Mouse (Mus musculus): ENCODE data around the gene Ybx2.
"Not testable (repeated sequence)": the region's sequence is repeated elsewhere in the genome, so short reads cannot be mapped to it uniquely, and the experiment has no call there.

Ybx2 gene

DNA sequence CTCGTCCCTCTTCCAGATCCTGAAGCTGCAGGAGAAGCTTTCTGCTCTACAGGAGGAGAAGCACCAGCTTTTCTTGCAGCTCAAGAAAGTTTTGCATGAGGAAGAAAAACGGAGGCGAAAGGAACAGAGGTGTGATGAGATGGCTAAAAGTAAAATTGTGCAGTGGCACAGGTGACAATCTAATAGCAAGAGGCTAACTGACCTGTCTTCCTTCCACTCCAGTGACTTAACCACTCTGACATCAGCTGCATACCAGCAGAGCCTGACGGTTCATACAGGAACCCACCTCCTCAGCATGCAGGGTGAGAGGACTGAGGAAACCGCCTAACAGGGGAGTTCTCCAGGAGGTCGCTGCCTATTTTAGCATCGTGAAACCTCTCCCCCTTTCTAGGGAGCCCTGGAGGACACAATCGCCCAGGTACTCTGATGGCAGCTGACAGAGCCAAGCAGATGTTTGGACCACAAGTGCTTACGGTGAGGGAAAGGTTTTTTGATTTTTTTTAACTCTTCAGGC lies 20.6 kb upstream of the Ybx2 start:
- no peak for DNase-seq (ENCODE audit: low read depth)

DNA sequence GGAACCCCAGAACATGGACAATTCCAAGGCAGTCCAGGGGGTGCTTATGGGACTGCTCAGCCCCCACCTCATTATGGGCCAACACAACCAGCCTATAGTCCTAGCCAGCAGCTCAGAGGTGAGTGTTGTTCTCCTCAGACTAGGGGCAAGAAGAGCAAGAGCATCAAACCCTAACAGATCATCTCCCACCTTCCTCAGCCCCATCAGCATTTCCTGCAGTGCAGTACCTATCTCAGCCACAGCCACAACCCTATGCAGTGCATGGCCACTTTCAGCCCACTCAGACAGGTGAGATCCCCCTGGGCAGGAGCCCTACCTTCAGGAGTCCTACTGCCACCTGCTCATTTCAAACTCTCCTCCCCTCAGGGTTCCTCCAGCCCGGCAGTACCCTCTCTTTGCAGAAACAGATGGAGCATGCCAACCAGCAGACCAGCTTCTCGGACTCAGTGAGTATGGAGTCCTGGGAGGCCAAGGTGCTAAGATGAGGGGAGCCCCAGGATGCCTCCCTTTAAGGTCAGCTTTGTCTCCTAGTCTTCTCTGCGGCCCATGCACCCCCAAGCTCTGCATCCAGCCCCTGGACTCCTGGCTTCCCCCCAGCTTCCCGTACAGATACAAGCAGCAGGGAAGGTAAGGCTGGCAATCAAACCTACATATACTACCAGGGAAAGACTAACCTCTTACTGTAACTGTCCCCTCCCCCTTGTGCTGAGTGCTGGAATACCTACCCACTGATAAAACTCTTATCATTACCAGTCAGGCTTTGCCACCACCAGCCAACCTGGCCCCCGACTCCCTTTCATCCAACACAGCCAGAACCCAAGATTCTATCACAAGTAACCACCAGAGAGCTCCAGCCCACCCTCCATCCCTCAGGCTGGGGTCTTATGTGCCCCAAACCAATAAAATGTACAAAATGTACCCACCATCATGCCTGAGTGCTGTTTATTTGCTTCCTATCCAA lies 19.6 kb upstream of the Ybx2 start:
- no peak for DNase-seq (ENCODE audit: low read depth)

DNA sequence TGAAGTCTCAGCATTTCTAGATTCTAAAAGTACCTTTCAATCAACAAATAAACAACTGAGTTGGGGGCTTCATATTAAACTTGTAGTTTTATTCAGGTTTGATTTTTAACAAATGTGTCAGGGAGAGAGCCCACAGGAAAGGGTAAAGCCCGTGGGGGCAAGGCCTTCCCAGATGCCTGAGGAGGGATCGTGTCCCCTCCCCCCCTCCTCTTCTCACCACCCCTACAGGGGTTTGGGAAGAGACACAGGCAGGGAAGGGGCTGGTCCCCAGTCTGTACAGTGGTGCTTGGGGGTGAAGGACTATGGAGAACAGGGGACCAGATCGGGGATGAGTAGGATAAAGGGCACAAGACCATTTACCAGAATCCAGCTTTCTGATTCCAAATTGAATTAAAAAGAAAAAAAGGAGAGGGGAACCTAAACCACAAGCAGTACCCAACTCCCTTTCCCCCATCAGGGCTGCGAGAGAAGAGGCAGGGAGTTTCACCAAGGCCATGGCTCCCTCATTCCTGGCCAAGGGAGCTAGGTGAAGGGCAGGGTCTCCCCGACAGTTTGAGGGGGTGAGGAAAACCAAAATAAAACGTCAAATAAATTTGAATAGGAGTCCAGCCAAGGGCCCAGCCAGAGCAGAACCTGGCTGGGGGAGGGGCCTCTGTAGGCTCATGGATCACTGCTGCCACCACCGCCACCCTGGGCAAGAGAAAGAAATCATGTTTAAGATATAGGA lies 18.8 kb upstream of the Ybx2 start:
- not testable (repeated sequence) for DNase-seq (ENCODE audit: low read depth)

- DNase-seq (ENCODE audit: low read depth) = no peak
Observed at GRCm38 (mm10) chr11:69917379-69917948, 18.1 kb upstream of the Ybx2 start.

DNA sequence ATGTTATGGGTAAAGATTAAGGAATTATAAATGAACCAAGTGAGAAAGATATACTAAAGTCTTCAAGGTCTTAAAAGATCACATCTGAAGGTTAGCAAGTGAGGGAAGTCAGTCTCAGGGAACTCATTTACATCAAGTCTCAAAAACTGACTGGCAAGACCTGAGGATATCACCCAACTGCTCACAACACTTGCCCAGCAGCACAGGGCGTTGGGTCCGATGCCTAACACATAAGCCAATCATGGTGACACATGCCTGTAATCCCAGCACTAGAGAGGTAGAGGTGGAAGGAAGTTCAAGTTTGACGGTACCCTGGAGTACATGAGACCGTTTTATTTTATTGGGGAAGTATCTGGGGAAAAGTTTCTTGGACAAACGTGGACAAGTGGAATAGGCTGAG lies 17.5 kb upstream of the Ybx2 start:
- DNase-seq (ENCODE audit: low read depth) = no peak

DNA sequence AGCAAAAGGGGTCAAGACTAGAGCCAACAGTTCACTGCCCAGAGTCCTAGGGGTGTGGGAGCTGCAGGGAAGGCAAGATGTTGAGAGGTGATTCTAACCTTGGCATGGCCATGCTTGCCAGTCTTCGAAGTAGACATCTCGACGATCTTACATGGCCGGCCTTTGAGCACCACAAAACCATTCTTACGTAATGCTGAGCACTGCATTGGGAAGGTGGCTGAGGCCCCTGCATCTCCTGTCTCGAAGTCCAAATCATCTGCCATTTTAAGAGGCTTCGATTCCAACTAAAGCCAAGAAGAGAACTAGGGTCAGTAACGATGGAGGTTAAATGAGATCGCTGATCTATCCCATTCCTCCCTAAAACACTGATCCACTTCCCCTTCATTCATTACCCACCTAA lies 16.5 kb upstream of the Ybx2 start:
- no peak for DNase-seq (ENCODE audit: low read depth)

- DNase-seq (ENCODE audit: low read depth) = peak; percentile 79
Observed at GRCm38 (mm10) chr11:69919661-69920265, 15.8 kb upstream of the Ybx2 start.

DNA sequence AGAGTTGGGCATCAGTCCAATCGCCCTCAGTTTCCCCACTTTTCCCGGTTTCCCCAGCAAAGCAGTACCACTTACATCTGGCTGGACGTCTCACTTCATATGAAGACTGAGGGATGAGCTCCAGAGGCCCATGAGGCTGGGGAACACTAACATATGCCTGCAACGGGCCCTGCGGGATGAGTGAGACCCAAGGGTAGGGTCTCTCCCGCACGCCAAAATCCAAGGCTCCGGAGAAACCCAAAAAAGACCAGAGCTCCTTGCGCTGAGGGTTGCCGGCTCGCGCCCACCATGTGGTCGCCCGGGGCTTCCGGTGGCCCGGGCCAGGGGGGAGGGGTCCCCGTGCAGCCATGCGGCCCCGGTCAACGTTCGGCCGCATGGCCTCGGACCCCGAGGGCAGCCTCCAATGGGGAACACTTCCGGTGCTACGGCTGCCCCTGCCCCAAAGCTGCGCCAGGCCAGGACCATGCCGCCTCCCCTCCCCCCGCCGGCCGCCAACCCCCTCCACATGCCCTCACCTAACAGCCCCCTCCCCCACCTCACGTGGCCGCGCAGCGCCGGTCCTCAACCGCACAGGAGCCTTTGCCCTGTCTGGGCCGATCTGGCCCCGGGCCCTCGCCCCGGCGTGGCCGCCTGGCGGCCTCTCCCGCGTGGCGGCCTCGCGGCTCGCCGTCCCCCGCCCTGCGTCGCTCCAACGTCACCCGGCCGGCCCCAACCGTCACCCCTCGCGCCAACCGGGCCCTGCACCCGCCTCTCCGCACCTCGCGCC lies 15.1 kb upstream of the Ybx2 start:
- no peak for DNase-seq (ENCODE audit: low read depth)

- DNase-seq (ENCODE audit: low read depth) = peak; percentile 100
Observed at GRCm38 (mm10) chr11:69921114-69922011, 14.2 kb upstream of the Ybx2 start, which contains the start of gene Eif5a. Eif5a (minus strand) TSS chr11:69921958.

- no peak for DNase-seq (ENCODE audit: low read depth)
Observed at GRCm38 (mm10) chr11:69922012-69922756, 13.4 kb upstream of the Ybx2 start.

DNA sequence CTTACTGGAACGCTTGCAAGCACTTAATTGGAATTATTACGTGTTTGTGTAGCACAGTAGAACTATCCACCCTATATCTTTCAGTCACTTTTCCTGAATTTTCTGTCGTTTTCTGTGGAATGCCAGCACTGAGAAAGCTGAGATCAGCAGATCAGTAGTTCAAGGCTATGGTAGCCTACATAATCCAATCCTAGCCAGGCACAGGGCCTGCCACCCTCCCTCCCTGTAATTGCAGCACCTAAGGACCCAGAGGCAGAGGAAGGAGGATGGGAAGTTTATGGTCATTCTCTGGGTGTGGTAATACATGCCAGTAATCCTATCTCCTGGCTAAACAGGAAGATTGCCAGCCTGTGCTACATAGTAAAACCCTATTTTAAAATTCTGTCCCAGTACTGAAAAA lies 12.8 kb upstream of the Ybx2 start:
- no peak for DNase-seq (ENCODE audit: low read depth)

GRCm38 (mm10) chr11:69927501-69927900 lies 8.1 kb upstream of the Ybx2 start:
- DNase-seq (ENCODE audit: low read depth) = no peak

DNA sequence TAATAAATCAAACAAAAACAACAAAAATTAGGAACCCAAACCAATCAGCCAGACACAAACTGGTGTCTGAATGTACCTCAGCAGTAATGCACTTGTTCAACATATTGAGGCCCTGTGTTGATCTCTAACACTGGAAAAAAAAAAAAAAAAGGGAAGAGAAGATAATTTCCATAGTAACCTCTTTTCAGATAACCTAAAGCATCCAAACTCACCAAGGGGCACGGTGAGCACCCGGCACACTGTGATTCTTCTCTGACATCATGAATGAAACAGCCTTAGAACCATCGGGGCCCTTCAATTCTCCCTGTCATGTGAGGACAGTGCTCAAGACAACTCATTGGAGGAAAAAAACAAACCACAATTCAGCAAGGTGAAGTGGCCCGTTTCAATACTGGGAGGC lies 5.9 kb upstream of the Ybx2 start:
- no peak for DNase-seq (ENCODE audit: low read depth)

DNA sequence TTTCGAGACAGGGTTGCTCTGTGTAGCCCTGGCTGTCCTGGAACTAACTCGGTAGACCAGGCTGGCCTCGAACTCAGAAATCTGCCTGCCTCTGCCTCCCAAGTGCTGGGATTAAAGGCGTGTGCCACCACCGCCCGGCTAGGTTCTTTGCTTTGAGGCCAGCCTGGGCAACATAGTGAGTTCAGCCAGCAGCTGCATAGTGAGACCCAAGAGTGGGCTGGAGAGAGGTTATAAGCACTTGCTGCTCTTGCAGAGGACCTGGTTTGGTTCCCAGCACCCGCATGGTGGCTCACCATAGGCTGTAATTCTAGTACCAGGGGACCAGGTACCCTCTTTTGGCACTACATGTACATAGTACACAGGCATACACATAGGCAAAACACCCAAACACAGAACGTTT lies 5.4 kb upstream of the Ybx2 start:
- not testable (repeated sequence) for DNase-seq (ENCODE audit: low read depth)

DNA sequence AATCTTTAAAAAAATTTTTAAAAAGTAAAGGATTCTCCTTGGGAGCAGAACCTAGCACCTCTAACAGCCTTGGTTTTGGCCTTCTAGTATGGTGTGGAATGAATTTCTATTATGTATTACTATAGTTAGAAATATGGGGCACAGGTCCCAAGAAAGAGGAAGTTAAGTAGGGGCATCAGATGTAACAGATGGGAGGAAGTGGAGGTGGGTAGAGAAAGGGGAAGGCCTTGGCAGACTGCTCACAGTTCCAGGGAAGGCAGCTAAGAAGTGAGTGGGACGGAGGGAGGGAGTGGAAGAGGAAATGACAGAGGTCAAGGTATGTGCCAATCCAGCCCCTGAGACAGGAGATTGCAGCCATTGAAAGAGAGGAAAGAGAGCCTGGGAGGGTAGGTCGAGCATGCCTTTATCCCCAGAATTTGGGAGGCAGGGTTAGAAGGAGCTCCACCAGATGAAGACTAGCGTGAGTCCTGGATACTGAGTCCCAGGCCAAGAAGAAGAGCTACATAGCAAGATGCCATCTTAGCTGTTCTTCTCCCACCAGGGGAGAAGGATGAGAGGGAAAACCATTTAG lies 4.5 kb upstream of the Ybx2 start:
- DNase-seq (ENCODE audit: low read depth) = no peak

GRCm38 (mm10) chr11:69931769-69932168 lies 3.8 kb upstream of the Ybx2 start:
- no peak for DNase-seq (ENCODE audit: low read depth)

DNA sequence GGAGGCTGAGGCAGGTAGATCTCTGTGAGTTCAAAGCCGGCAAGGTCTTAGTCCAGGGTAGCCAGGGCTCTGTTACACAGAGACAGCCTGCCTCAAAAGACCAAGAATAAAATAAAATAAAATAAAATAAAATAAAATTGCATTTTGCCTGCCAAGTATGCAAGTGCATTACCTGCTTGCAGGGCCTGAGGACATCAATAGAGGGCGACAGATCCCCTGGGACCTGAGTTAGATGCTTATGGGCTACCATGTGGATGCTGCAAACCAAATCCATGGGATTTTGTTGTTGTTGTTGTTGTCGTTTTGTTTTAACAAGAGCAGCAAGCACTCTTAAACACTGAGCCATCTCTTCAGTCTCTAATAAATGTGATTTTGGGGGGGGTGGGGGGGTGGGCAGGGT lies 3.3 kb upstream of the Ybx2 start:
- DNase-seq (ENCODE audit: low read depth) = no peak

DNA sequence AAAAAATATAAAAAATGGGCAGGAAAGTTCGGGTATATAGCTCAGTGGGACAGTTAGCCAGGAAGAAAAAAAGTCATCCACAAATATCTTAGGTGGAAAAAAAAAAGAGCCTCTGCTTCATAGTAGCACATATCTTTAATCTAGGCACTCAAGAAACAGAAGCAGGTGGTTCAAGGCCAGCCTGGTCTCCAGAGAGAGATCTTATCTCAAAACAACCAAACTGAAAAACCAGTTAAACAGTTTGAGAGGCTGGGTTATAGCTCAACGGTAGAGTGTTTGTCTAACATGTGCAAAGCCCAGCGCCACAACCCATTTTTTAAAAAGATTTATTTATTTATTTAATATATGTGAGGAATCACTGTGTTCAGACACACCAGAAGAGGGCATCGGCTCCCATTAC lies 2.5 kb upstream of the Ybx2 start:
- DNase-seq (ENCODE audit: low read depth) = no peak

DNA sequence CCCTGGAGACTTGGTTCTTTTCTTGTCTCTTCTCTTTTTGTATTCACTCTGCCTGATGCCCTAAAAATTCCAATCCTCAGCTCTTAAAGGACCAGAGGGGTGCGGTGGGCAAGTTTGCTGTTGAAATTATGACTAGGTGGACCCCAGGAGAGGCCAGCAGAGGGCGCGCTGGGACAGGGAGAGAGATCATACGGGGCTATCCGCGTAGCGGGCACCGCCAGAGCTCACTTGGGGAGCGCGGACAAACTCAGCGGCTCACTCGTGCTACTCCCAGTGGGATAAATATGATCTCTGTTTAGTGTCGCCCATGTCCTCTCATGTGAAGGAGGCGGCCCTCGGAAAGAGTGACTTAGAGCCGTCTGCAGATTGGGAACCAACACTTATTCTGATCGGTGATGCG lies 1.4 kb upstream of the Ybx2 start:
- peak; percentile 34 for DNase-seq (ENCODE audit: low read depth)
